ENCODE assay signal across 12 mouse cellular contexts in the genomic region with DNA sequence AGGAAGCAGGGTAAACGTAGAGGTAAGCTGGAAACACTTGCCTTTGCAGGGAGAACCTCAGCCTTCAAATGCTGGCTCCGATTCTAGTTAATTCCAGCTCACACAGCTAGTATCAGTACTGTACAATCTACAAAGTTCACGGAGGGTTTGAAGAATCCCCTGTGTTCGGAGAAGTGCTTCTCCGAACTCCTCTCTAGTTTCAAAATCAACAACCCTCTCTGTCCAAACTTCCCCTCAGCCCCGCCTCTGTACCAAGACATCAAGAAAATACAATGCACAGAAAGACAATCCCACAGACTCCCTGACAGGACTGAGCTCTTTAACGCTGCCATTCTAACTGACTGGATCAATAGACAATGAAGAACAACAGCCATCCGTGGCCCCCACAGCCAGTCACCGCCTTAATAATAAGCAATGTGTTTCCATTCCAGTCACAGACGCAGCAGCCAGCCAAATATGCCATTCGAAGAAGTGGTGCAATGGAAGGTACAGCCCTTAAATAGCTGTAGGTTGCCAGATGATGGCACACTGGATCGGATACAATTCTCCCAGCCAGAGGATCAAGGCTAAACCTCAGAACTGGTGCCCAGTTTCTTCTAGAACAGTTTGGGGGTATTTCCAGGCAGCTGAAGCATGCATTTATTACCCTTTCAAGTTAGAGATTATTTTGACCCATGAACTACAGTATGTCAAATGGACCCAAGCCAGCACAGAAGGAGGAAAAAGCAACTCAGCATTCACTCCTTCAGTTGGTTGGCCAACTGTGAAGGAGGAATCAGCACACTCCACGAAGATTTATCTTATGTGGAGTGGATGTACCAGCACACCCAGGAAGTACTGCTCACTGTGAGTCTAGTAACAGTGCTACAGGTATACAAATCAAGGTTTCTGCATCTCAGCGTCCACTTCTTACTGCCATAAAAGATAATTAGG.
A peak's percentile ranks its signal among the peaks of the same experiment; 100 is the strongest.
DNase-seq lines count a peak whose midpoint lies in the region; ATAC-seq and TF ChIP-seq lines count a peak whose summit lies in the region.
"Had no signal": no experiment of that assay in that cellular context is flagged by ENCODE, and none has a peak within 500 bp of the region (broad histone marks: within the 10 kb centered on the region; RNA-seq: fewer than 3 reads in every experiment).

No protein-coding gene starts in this region.

- ATAC-seq in forebrain, embryonic 14.5 days, result no peak
- ATAC-seq in forebrain, postnatal 0 days, result no peak
- ATAC-seq in midbrain, embryonic 11.5 days (ENCODE audit: low FRiP score), result peak; percentile 58
- no peak for ATAC-seq in midbrain, embryonic 16.5 days
- peak; percentile 72 for ATAC-seq in kidney, embryonic 14.5 days (ENCODE audit: low FRiP score, low TSS enrichment)
- no peak for ATAC-seq in intestine, postnatal 0 days

- no peak for TF ChIP-seq CTCF in forebrain, postnatal 0 days (IDR thresholded peaks at IDR 0.05; ENCODE audit: low read depth)
- no peak for TF ChIP-seq CTCF in intestine, postnatal 0 days (IDR thresholded peaks at IDR 0.05; ENCODE audit: low read depth)

- H3K9me3 ChIP-seq in forebrain, embryonic 14.5 days (replicated peaks; ENCODE audit: control insufficient read depth, low read length), result no peaks in the 10 kb centered on the region
- H3K9me3 ChIP-seq in forebrain, postnatal 0 days (ENCODE audit: low read length), result no peaks in the 10 kb centered on the region
- no peaks in the 10 kb centered on the region for H3K9me3 ChIP-seq in midbrain, embryonic 11.5 days (ENCODE audit: control insufficient read depth, low read length)
- H3K9me3 ChIP-seq in midbrain, embryonic 16.5 days (replicated peaks; ENCODE audit: control insufficient read depth, low read length, poor library complexity, severe bottlenecking), result no peaks in the 10 kb centered on the region
- no peaks in the 10 kb centered on the region for H3K9me3 ChIP-seq in kidney, embryonic 14.5 days (ENCODE audit: control insufficient read depth, low read length)
- H3K9me3 ChIP-seq in intestine, postnatal 0 days (ENCODE audit: control insufficient read depth), result no peaks in the 10 kb centered on the region
- H3K9me3 ChIP-seq: heart, embryonic 13.5 days had no signal

- peak; percentile 51 for DNase-seq in forebrain, embryonic 14.5 days (ENCODE audit: low spot score)
- no peak for DNase-seq in forebrain, postnatal 0 days
- DNase-seq in midbrain, embryonic 11.5 days (ENCODE audit: low spot score, missing footprints), result peak; percentile 89
- DNase-seq in cerebellum, adult 8-10 months, result no peak
- DNase-seq in urinary bladder, postnatal 36 days (ENCODE audit: low spot score in 2 of 2), result no peak
- DNase-seq: adrenal gland, postnatal 25 days; cerebellum, adult 9-11 months had no signal

- H3K27me3 ChIP-seq in forebrain, embryonic 14.5 days (replicated peaks; ENCODE audit: control insufficient read depth, insufficient read depth, low read length), result no peaks in the 10 kb centered on the region
- no peaks in the 10 kb centered on the region for H3K27me3 ChIP-seq in forebrain, postnatal 0 days (ENCODE audit: insufficient read depth, low read length)
- H3K27me3 ChIP-seq in midbrain, embryonic 11.5 days (ENCODE audit: control insufficient read depth, insufficient read depth, low read length), result no peaks in the 10 kb centered on the region
- no peaks in the 10 kb centered on the region for H3K27me3 ChIP-seq in midbrain, embryonic 16.5 days (ENCODE audit: control insufficient read depth, insufficient read depth, low read depth, low read length)
- no peaks in the 10 kb centered on the region for H3K27me3 ChIP-seq in kidney, embryonic 14.5 days (ENCODE audit: control insufficient read depth, insufficient read depth, low read length)
- H3K27me3 ChIP-seq in intestine, postnatal 0 days (replicated peaks; ENCODE audit: control insufficient read depth, insufficient read depth, low read length), result no peaks in the 10 kb centered on the region
- H3K27me3 ChIP-seq: heart, embryonic 13.5 days had no signal

- H3K36me3 ChIP-seq in forebrain, embryonic 14.5 days (ENCODE audit: control insufficient read depth, insufficient read depth, low read length), result no peaks in the 10 kb centered on the region
- H3K36me3 ChIP-seq in forebrain, postnatal 0 days (ENCODE audit: insufficient read depth), result no peaks in the 10 kb centered on the region
- no peaks in the 10 kb centered on the region for H3K36me3 ChIP-seq in midbrain, embryonic 11.5 days (ENCODE audit: control insufficient read depth, insufficient read depth, low read length)
- H3K36me3 ChIP-seq in midbrain, embryonic 16.5 days (ENCODE audit: control insufficient read depth, insufficient read depth, low read length), result no peaks in the 10 kb centered on the region
- H3K36me3 ChIP-seq in kidney, embryonic 14.5 days (ENCODE audit: control insufficient read depth, insufficient read depth, low read length), result no peaks in the 10 kb centered on the region
- no peaks in the 10 kb centered on the region for H3K36me3 ChIP-seq in intestine, postnatal 0 days (ENCODE audit: control insufficient read depth, insufficient read depth)
- H3K36me3 ChIP-seq: heart, embryonic 13.5 days had no signal

- H3K27ac ChIP-seq in forebrain, embryonic 14.5 days (ENCODE audit: low read depth, low read length), result no peak overlapping the region
- H3K27ac ChIP-seq in forebrain, postnatal 0 days (ENCODE audit: low read depth, low read length), result no peak overlapping the region
- H3K27ac ChIP-seq in midbrain, embryonic 11.5 days (ENCODE audit: low read depth, low read length), result no peak overlapping the region
- H3K27ac ChIP-seq in midbrain, embryonic 16.5 days (ENCODE audit: low read length), result no peak overlapping the region
- peak overlapping the region; percentile 7; the same call in 1 of the 2 replicates for H3K27ac ChIP-seq in kidney, embryonic 14.5 days (ENCODE audit: low read depth, low read length)
- no peak overlapping the region for H3K27ac ChIP-seq in intestine, postnatal 0 days (ENCODE audit: low read depth, low read length)
- H3K27ac ChIP-seq: heart, embryonic 13.5 days; liver, embryonic 14.5 days had no signal

- no peak overlapping the region for H3K4me2 ChIP-seq in forebrain, embryonic 14.5 days (ENCODE audit: low read length)
- no peak overlapping the region for H3K4me2 ChIP-seq in forebrain, postnatal 0 days (ENCODE audit: low read depth)
- H3K4me2 ChIP-seq in midbrain, embryonic 11.5 days, result peak overlapping the region; percentile 14; the same call in 1 of the 2 replicates
- H3K4me2 ChIP-seq in midbrain, embryonic 16.5 days (ENCODE audit: low read length), result no peak overlapping the region
- H3K4me2 ChIP-seq in kidney, embryonic 14.5 days (replicated peaks; ENCODE audit: low read depth, low read length), result 0 out of 2 replicates have a peak overlapping the region, but pooled peaks have one; percentile 24
- no peak overlapping the region for H3K4me2 ChIP-seq in intestine, postnatal 0 days (replicated peaks; ENCODE audit: low read depth)
- H3K4me2 ChIP-seq: heart, embryonic 13.5 days had no signal

- 34% methylated on average over 14 of the region's 14 CpGs for WGBS in forebrain, embryonic 14.5 days
- 24% methylated on average over 14 of the region's 14 CpGs for WGBS in forebrain, postnatal 0 days
- WGBS in midbrain, embryonic 11.5 days, result 41% methylated on average over 14 of the region's 14 CpGs
- WGBS in midbrain, embryonic 16.5 days, result 34% methylated on average over 14 of the region's 14 CpGs
- 35% methylated on average over 14 of the region's 14 CpGs for whole genome bisulfite sequencing in kidney, embryonic 14.5 days
- WGBS in intestine, postnatal 0 days, result 67% methylated on average over 14 of the region's 14 CpGs

- H3K4me3 ChIP-seq in forebrain, embryonic 14.5 days (ENCODE audit: low read depth, low read length), result no peak overlapping the region
- H3K4me3 ChIP-seq in forebrain, postnatal 0 days (ENCODE audit: low read depth, low read length), result no peak overlapping the region
- H3K4me3 ChIP-seq in midbrain, embryonic 11.5 days (ENCODE audit: low read depth, low read length), result no peak overlapping the region
- H3K4me3 ChIP-seq in midbrain, embryonic 16.5 days (ENCODE audit: low read depth, low read length), result no peak overlapping the region
- H3K4me3 ChIP-seq in kidney, embryonic 14.5 days (ENCODE audit: low read length), result no peak overlapping the region
- no peak overlapping the region for H3K4me3 ChIP-seq in intestine, postnatal 0 days (ENCODE audit: low read depth, low read length)
- H3K4me3 ChIP-seq: heart, embryonic 13.5 days had no signal

- H3K9ac ChIP-seq in forebrain, embryonic 14.5 days (ENCODE audit: low read length), result no peak overlapping the region
- H3K9ac ChIP-seq in forebrain, postnatal 0 days, result no peak overlapping the region
- H3K9ac ChIP-seq in midbrain, embryonic 11.5 days (ENCODE audit: low read length), result no peak overlapping the region
- no peak overlapping the region for H3K9ac ChIP-seq in midbrain, embryonic 16.5 days (ENCODE audit: low read depth, low read length)
- no peak overlapping the region for H3K9ac ChIP-seq in kidney, embryonic 14.5 days (ENCODE audit: low read depth, low read length)
- H3K9ac ChIP-seq in intestine, postnatal 0 days (ENCODE audit: low read depth, low read length), result no peak overlapping the region
- H3K9ac ChIP-seq: heart, embryonic 13.5 days; liver, embryonic 14.5 days had no signal

- peaks cover 20% of the 10 kb centered on the region for H3K4me1 ChIP-seq in forebrain, embryonic 14.5 days (ENCODE audit: control insufficient read depth, insufficient read depth, low read length)
- 0 out of 2 replicates have a peak, but pooled peaks cover 9% of the 10 kb centered on the region for H3K4me1 ChIP-seq in forebrain, postnatal 0 days (ENCODE audit: insufficient read depth)
- H3K4me1 ChIP-seq in midbrain, embryonic 11.5 days (ENCODE audit: control insufficient read depth, insufficient read depth, low read length), result peaks cover 15% of the 10 kb centered on the region
- H3K4me1 ChIP-seq in midbrain, embryonic 16.5 days (ENCODE audit: control insufficient read depth, insufficient read depth, low read length), result peaks cover 15% of the 10 kb centered on the region
- peaks cover 13% of the 10 kb centered on the region for H3K4me1 ChIP-seq in kidney, embryonic 14.5 days (ENCODE audit: control insufficient read depth, insufficient read depth, low read length)
- no peaks in the 10 kb centered on the region for H3K4me1 ChIP-seq in intestine, postnatal 0 days (replicated peaks; ENCODE audit: control insufficient read depth, insufficient read depth, low read length)

Comparison
In these comparisons a context has a peak if more than half of its experiments do, and no peak if none do; other contexts are left out.
1. ATAC-seq: peak in midbrain, embryonic 11.5 days (single experiment) and kidney, embryonic 14.5 days (single experiment); none in forebrain, embryonic 14.5 days (single experiment), forebrain, postnatal 0 days (single experiment), midbrain, embryonic 16.5 days (single experiment) and intestine, postnatal 0 days (single experiment).
2. DNase-seq: peak in forebrain, embryonic 14.5 days (single experiment) and midbrain, embryonic 11.5 days (single experiment); none in forebrain, postnatal 0 days (single experiment), cerebellum, adult 8-10 months (single experiment) and urinary bladder, postnatal 36 days (0 of 2).
3. H3K4me2 ChIP-seq: peak in midbrain, embryonic 11.5 days (single experiment) and kidney, embryonic 14.5 days (single experiment); none in forebrain, embryonic 14.5 days (single experiment), forebrain, postnatal 0 days (single experiment), midbrain, embryonic 16.5 days (single experiment) and intestine, postnatal 0 days (single experiment).